Mouse (Mus musculus) testis, postnatal 10 days (tissue): ENCODE measurements around the gene Fas.

Source experiments
- DNase-seq: peaks from one replicate; pipeline ENCODE4 v3.0.0; 2021; ENCODE audit warnings: low spot score

The Fas gene

GRCm38 (mm10) chr19:34289948-34290789 lies at the start of gene Fas:
Gene Fas (plus strand): TSS chr19:34290666.
- DNase-seq = peak; percentile 80

GRCm38 (mm10) chr19:34241247-34241915 lies 49.1 kb upstream of the Fas start:
- no peak for DNase-seq

GRCm38 (mm10) chr19:34242925-34243324 lies 47.5 kb upstream of the Fas start:
- DNase-seq = no peak

GRCm38 (mm10) chr19:34244056-34244455 lies 46.4 kb upstream of the Fas start:
- peak; percentile 56 for DNase-seq

- no peak for DNase-seq
Observed at GRCm38 (mm10) chr19:34248558-34248957, 41.9 kb upstream of the Fas start.

GRCm38 (mm10) chr19:34250621-34251020 lies 39.8 kb upstream of the Fas start:
- no peak for DNase-seq

GRCm38 (mm10) chr19:34251900-34252299 lies 38.6 kb upstream of the Fas start:
- DNase-seq = no peak

GRCm38 (mm10) chr19:34252450-34252849 lies 38.0 kb upstream of the Fas start:
- no peak for DNase-seq

GRCm38 (mm10) chr19:34254101-34254879 lies 36.2 kb upstream of the Fas start:
- peak; percentile 35 for DNase-seq

- DNase-seq = peak; percentile 73
Observed at GRCm38 (mm10) chr19:34254880-34255681, 35.4 kb upstream of the Fas start, which contains the start of gene Acta2. Gene Acta2 (minus strand): TSS chr19:34255590.

- peak; percentile 22 for DNase-seq
Observed at GRCm38 (mm10) chr19:34256149-34256548, 34.3 kb upstream of the Fas start.

- peak; percentile 19 for DNase-seq
Observed at GRCm38 (mm10) chr19:34256936-34257335, 33.5 kb upstream of the Fas start.

- DNase-seq = peak; percentile 26
Observed at GRCm38 (mm10) chr19:34262273-34262974, 28.0 kb upstream of the Fas start.

GRCm38 (mm10) chr19:34265604-34266193 lies 24.8 kb upstream of the Fas start:
- no peak for DNase-seq

- no peak for DNase-seq
Observed at GRCm38 (mm10) chr19:34268991-34269390, 21.5 kb upstream of the Fas start.

GRCm38 (mm10) chr19:34270106-34270726 lies 20.2 kb upstream of the Fas start:
- DNase-seq = peak; percentile 61

- no peak for DNase-seq
Observed at GRCm38 (mm10) chr19:34270824-34271464, 19.5 kb upstream of the Fas start.

GRCm38 (mm10) chr19:34273073-34273472 lies 17.4 kb upstream of the Fas start:
- DNase-seq = no peak

GRCm38 (mm10) chr19:34278078-34278477 lies 12.4 kb upstream of the Fas start:
- no peak for DNase-seq

- DNase-seq = no peak
Observed at GRCm38 (mm10) chr19:34283614-34284013, 6.9 kb upstream of the Fas start.
